Mouse (Mus musculus) lung, embryonic 16.5 days (tissue): ENCODE results near the gene Mitf. TPM values are rescaled to one million over a fixed set of nuclear protein-coding genes. Genes with fewer than 3 reads are reported as not detected.

Source experiments
- ATAC-seq: fragments of 200-750 bp; cut with Nextera tagmentation; 2 replicates; pipeline ENCODE4 v1.8.0; 2017; ENCODE audit warnings: low read depth, mild to moderate bottlenecking, moderate library complexity
- H3K27ac ChIP-seq: fragments of 300-500 bp; sonication (generic); 2 replicates; pipeline ENCODE4 v1.5.1; 2014; ENCODE audit warnings: mild to moderate bottlenecking, control low read depth, low read length
- H3K27me3 ChIP-seq: fragments of 300-500 bp; sonication (generic); 2 replicates; pipeline ENCODE4 v1.6.1; 2014; ENCODE audit warnings: low read depth, low read length, mixed read lengths; ENCODE audit not compliant: control insufficient read depth, insufficient read depth
- H3K36me3 ChIP-seq: fragments of 300-500 bp; sonication (generic); 2 replicates; pipeline ENCODE4 v1.6.1; 2014; ENCODE audit warnings: low read length; ENCODE audit not compliant: control insufficient read depth, insufficient read depth
- H3K4me1 ChIP-seq: fragments of 300-500 bp; sonication (generic); replicated peaks from 2 replicates; pipeline ENCODE4 v1.6.1; 2014; ENCODE audit warnings: low read length, mixed read lengths; ENCODE audit not compliant: control insufficient read depth, insufficient read depth
- H3K4me2 ChIP-seq: fragments of 300-500 bp; sonication (generic); 2 replicates; pipeline ENCODE4 v1.6.1; 2014; ENCODE audit warnings: low read depth, low read length, control low read depth
- H3K4me3 ChIP-seq: fragments of 300-500 bp; sonication (generic); 2 replicates; pipeline ENCODE4 v1.5.1; 2014; ENCODE audit warnings: mild to moderate bottlenecking, low read length, control low read depth
- H3K9ac ChIP-seq: fragments of 300-500 bp; sonication (generic); 2 replicates; pipeline ENCODE4 v1.6.1; 2014; ENCODE audit warnings: low read length, control low read depth
- H3K9me3 ChIP-seq: fragments of 300-500 bp; sonication (generic); 2 replicates; pipeline ENCODE4 v1.6.1; 2016; ENCODE audit warnings: low read length; ENCODE audit not compliant: control insufficient read depth
- WGBS: fragments of 180-500 bp; shearing (Covaris S2); extraction: QIAGEN DNeasy Blood & Tissue Kit; methylation state at CpG from one replicate; pipeline ENCODE4 v1.1.7; 2014; 5-methylcytosine and 5-hydroxymethylcytosine counted together
- polyA plus RNA-seq: library from polyadenylated mRNA; unstranded; fragments of >200 nt; fragmentation: Nextera tagmentation; extraction: Ambion mirVana; gene quantifications from 2 replicates; pipeline ENCODE4 v1.2.1, GENCODE M21; 2015

Mitf gene
- polyA plus RNA-seq, 1 experiment from 2014 or later, result 2.3 TPM

DNA sequence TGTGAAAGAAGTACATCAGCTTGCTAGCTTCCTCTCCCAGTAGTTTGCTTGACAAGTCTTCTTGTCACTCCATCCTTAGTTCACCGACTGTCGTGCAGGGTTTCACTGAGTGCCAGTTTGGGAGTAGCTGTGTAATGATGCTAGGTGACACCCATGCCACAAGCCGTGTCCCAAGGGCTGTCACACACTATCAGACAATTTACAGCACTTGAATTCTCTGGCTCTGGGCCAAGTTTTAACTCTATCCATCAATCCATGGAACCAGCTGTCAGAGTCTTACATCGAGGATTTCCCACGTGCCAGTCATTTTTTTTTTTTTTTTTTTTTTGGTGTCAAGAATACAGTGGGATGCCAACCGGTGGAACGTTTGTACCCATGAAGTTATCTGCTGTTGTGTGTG is 29.3 kb downstream of the Mitf start:
- no peak overlapping the region for H3K4me2 ChIP-seq
- no peak overlapping the region for H3K27ac ChIP-seq
- ATAC-seq, result no peak
- 47% methylated on average over 7 of the region's 7 CpGs for WGBS
- no peaks in the 10 kb centered on the region for H3K27me3 ChIP-seq
- H3K9me3 ChIP-seq, result no peaks in the 10 kb centered on the region
- H3K36me3 ChIP-seq, result no peaks in the 10 kb centered on the region
- H3K4me1 ChIP-seq, result no peaks in the 10 kb centered on the region
- H3K9ac ChIP-seq, result no peak overlapping the region
- no peak overlapping the region for H3K4me3 ChIP-seq

DNA sequence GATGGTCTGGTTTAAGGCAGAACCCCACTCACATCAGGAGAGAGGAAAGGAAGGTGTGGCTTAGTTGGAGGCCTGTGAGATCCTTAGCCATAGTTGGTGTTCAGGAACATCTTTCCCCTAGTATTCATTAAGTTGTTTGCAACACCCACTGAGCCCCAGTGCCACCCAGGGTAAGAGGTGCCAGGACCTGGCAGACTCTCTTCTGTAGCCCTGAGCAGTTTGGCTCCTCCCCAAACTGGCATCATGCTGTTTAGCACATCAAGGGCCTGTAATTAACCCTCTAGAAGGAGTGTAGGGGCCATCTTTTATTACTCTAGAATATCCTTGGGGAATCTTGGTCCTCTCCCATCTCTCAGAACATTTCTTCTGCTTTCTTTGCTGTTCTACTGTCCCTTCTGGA is 30.9 kb downstream of the Mitf start:
- H3K27me3 ChIP-seq, result no peaks in the 10 kb centered on the region
- no peak overlapping the region for H3K4me2 ChIP-seq
- ATAC-seq, result no peak
- H3K4me1 ChIP-seq, result no peaks in the 10 kb centered on the region
- H3K36me3 ChIP-seq, result no peaks in the 10 kb centered on the region
- H3K9me3 ChIP-seq, result no peaks in the 10 kb centered on the region
- H3K9ac ChIP-seq, result no peak overlapping the region
- no peak overlapping the region for H3K27ac ChIP-seq
- no peak overlapping the region for H3K4me3 ChIP-seq

DNA sequence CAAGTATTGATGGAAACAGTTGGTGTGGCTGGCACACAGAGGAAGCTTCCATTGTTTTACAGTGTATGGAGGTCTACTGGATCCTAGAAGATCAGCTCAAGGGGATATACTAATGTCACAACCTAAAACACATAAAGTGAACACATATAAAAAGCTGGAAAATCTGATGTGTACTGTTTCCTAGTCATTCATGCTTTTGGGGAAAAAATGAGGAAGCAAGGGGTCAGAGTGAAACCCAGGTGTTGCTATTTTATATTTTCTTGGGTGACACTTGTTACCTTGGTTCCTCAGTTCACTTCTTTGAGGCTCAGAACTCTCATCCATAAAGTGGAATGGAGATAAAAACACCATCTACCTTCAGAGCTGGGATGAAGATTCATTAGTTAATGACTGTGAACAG is 32.7 kb downstream of the Mitf start:
- Histone ChIP-seq H3K9ac (no peak overlapping the region), H3K4me1 (no peaks in the 10 kb centered on the region), H3K27ac (no peak overlapping the region), H3K4me2 (no peak overlapping the region), H3K27me3 (no peaks in the 10 kb centered on the region), H3K36me3 (no peaks in the 10 kb centered on the region), H3K9me3 (no peaks in the 10 kb centered on the region), H3K4me3 (no peak overlapping the region)
- ATAC-seq, result no peak

DNA sequence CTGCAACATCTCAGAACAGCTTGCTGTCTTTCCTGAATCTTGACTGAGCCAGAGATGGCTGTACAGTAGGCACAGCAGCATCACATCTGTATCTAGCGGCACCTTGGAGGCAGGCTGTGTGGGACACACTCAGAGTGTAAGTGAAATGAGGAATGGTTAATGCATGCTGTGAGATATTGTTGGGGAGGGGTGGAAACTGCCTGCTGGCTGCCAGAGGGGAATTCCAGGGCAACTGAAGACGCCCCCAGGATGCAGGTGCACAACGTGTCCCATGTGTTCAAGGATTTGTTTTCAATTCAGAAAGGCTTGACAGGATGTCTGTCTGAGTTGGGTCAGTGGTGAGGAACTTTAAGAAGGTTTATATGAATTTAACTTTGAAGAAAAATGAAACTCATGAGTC is 37.3 kb downstream of the Mitf start:
- no peaks in the 10 kb centered on the region for H3K36me3 ChIP-seq
- H3K27me3 ChIP-seq, result no peaks in the 10 kb centered on the region
- H3K4me3 ChIP-seq, result no peak overlapping the region
- H3K9ac ChIP-seq, result no peak overlapping the region
- H3K4me1 ChIP-seq, result peaks cover 3% of the 10 kb centered on the region; the same call in 1 of the 2 replicates
- 67% methylated on average over 3 of the region's 3 CpGs for WGBS
- H3K4me2 ChIP-seq, result no peak overlapping the region
- H3K9me3 ChIP-seq, result no peaks in the 10 kb centered on the region
- no peak overlapping the region for H3K27ac ChIP-seq
- ATAC-seq, result no peak

DNA sequence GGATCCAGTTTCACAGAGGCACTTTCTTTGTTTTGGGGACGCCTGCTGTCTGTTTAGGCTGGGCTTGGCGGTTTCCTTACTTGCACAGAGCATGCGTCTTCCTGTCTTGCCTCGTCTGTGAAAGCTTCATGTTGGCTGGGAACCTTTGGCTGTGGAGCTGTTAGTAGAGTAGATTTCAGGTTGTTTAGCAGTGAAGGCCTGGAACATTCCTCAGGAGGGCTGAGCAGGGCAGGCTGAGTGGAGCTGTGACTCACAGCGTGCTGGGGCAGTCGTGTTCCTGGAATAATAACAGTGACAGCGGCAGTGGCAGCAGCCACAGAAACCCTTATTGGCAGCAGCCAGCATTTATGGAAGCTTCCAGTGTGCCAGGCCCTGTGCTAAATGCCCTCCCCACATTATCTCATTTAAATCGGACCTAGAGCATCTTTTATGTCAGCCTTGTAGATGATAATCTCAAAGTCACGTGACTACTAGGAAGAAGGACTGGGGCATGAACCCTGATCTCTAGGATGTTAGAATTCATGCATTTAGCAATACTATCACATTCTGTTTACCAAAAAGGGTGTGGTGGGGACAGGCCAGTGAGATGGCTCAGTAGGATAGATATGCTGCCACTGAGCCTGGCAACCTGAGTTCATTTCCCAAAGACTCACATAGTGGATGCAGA is 41.5 kb downstream of the Mitf start:
- H3K9ac ChIP-seq, result peak overlapping the region; percentile 7; the same call in 1 of the 2 replicates
- WGBS, result 56% methylated on average over 9 of the region's 9 CpGs

DNA sequence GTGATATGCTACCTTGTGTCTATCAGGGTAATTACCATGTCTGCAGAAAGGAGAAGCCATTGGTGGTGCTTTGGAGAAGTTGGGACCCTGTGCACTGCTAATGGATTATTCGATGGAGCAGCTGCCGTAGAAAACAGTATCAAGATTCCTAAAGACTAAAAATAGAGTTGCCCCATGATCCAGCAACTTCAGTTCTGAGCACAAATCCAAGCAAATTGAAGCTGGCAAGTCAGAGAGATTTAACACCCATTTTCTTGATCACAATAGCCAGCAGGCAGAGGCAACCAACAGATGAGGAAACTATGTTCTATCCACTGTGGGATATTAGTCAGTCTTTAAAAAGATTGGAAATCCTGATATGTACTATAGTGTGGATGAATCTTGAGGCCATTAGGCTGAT is 47.4 kb downstream of the Mitf start:
- no peak for ATAC-seq
- Histone ChIP-seq H3K27ac (no peak overlapping the region), H3K27me3 (no peaks in the 10 kb centered on the region), H3K4me1 (no peaks in the 10 kb centered on the region), H3K4me2 (no peak overlapping the region), H3K9me3 (no peaks in the 10 kb centered on the region), H3K9ac (no peak overlapping the region), H3K36me3 (no peaks in the 10 kb centered on the region), H3K4me3 (no peak overlapping the region)
- 89% methylated on average over 2 of the region's 2 CpGs for WGBS

More for the DNA sequence above, 41.5 kb downstream of the Mitf start:
- Histone ChIP-seq H3K4me2 (no peak overlapping the region), H3K4me3 (no peak overlapping the region), H3K27ac (no peak overlapping the region), H3K9me3 (no peaks in the 10 kb centered on the region), H3K36me3 (no peaks in the 10 kb centered on the region), H3K27me3 (no peaks in the 10 kb centered on the region), H3K4me1 (peaks cover 3% of the 10 kb centered on the region; the same call in 1 of the 2 replicates)
- peak; percentile 41; the same call in 1 of the 2 replicates for ATAC-seq

DNA sequence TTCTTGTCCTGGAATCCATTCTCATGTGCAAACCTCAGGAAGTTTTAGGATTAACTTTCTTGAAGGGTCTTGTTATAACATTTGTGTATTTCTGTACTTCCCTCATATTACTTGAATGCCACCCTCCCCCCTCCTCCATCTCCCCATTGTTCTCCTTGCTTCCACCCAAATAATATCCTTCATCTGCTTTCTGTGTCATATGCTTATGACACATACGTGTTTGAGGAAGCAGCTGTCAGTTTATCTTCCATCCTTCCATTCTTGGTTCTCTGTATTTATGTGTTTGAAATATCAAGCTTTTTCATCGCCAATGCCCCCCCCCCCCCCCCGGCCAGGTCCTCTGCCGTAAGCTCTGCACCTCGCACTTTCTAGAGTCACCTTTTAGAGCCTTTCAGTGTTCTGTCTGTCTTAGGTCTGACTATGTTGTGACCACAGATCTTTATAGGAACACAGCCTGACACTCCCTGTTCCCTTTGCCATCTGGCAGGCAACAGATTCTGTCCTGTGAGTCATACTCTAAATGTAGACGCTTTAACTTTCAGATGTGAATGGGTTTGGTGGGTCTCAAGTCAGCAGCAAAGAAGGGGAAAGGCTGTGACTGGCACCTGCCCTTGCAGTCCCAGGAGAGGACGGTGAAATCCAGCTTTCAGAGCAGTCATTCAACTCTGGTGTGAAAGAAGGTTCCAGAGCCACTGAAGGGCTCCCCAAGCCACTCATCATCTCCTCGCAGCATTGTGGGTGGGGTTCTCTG is 48.7 kb downstream of the Mitf start:
- Histone ChIP-seq H3K36me3 (no peaks in the 10 kb centered on the region), H3K27ac (no peak overlapping the region), H3K9me3 (no peaks in the 10 kb centered on the region), H3K4me1 (no peaks in the 10 kb centered on the region), H3K4me3 (no peak overlapping the region), H3K4me2 (no peak overlapping the region), H3K27me3 (no peaks in the 10 kb centered on the region), H3K9ac (no peak overlapping the region)
- no peak for ATAC-seq
- 70% methylated on average over 8 of the region's 8 CpGs for WGBS

DNA sequence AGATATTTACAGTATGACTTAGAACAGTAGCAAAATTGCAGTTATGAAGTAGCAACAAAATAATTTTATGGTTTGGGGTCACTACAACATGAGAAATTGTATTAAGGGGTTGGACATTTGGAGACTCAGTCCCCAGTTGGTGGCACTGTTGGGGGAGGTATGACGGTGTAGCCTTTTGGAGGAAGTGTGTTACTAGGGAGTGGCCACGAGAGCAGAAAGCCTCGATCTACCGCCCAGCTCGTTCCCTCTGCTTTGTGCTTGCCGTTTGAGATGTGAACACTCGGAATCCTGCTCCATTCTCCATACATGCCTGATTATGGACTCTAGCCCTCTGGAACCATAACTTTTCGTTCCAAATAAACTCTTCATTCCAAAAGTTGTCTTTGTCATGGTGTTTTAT is 49.6 kb downstream of the Mitf start:
- no peak overlapping the region for H3K27ac ChIP-seq
- no peak overlapping the region for H3K4me3 ChIP-seq
- no peaks in the 10 kb centered on the region for H3K4me1 ChIP-seq
- no peak overlapping the region for H3K4me2 ChIP-seq
- H3K9ac ChIP-seq, result no peak overlapping the region
- no peaks in the 10 kb centered on the region for H3K9me3 ChIP-seq
- H3K27me3 ChIP-seq, result no peaks in the 10 kb centered on the region
- no peak for ATAC-seq
- H3K36me3 ChIP-seq, result no peaks in the 10 kb centered on the region
- 67% methylated on average over 8 of the region's 8 CpGs for WGBS

DNA sequence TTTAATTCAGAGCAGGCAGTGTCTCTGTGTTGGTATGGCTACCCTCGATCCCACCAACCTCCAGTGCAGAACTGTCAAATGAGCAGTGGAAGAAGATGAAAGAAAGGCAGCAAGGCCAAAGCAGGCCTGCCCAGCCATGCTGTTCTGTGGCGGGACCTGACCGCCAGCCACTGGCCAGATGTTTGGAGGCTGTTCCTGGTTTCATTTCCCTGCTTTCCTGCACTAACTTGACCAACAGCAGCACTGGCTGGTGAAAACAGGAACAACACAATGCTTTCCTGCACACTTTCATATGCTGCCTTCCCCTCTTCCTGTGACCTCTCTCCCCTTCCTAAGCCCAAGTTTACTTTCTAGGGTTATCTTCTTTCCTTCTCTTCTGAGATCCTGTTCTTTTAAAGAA is 50.8 kb downstream of the Mitf start:
- Histone ChIP-seq H3K9me3 (no peaks in the 10 kb centered on the region), H3K27me3 (no peaks in the 10 kb centered on the region), H3K4me3 (no peak overlapping the region), H3K4me2 (no peak overlapping the region), H3K36me3 (no peaks in the 10 kb centered on the region), H3K4me1 (no peaks in the 10 kb centered on the region), H3K9ac (no peak overlapping the region), H3K27ac (no peak overlapping the region)
- ATAC-seq, result no peak
- WGBS, result 61% methylated on average over 3 of the region's 3 CpGs
